Mouse (Mus musculus) adipocyte (in vitro differentiated cells): ENCODE measurements around the gene Ensa.
"Not testable (repeated sequence)": the region's sequence is repeated elsewhere in the genome, so short reads cannot be mapped to it uniquely, and the experiment has no call there.

Experiments
- DNase-seq: peaks from one replicate; pipeline ENCODE4 v3.0.0-alpha.2; 2016; ENCODE audit warnings: low spot score

The Ensa gene

GRCm38 (mm10) chr3:95624628-95625503, at the start of gene Ensa:
Ensa (plus strand) TSS chr3:95624993.
- peak; percentile 100 for DNase-seq

- DNase-seq, result no peak
Observed at GRCm38 (mm10) chr3:95587754-95588603, 36.8 kb upstream of the Ensa start.

GRCm38 (mm10) chr3:95588604-95589086, 36.1 kb upstream of the Ensa start, which contains the start of gene Golph3l:
Golph3l (plus strand) TSS chr3:95588934.
- DNase-seq, result peak; percentile 98

GRCm38 (mm10) chr3:95598734-95599133, 26.1 kb upstream of the Ensa start:
- DNase-seq, result no peak

GRCm38 (mm10) chr3:95601287-95601686, 23.5 kb upstream of the Ensa start:
- DNase-seq, result no peak

- DNase-seq, result peak; percentile 16
Observed at GRCm38 (mm10) chr3:95606096-95606495, 18.7 kb upstream of the Ensa start.

GRCm38 (mm10) chr3:95609195-95609594, 15.6 kb upstream of the Ensa start:
- no peak for DNase-seq

- no peak for DNase-seq
Observed at GRCm38 (mm10) chr3:95613996-95614395, 10.8 kb upstream of the Ensa start.

- no peak for DNase-seq
Observed at GRCm38 (mm10) chr3:95618511-95618910, 6.3 kb upstream of the Ensa start.

GRCm38 (mm10) chr3:95621241-95621640, 3.6 kb upstream of the Ensa start:
- no peak for DNase-seq

- DNase-seq, result not testable (repeated sequence)
Observed at GRCm38 (mm10) chr3:95622421-95622820, 2.4 kb upstream of the Ensa start.

GRCm38 (mm10) chr3:95623551-95623950, 1.2 kb upstream of the Ensa start:
- DNase-seq, result no peak

- DNase-seq, result not testable (repeated sequence)
Observed at GRCm38 (mm10) chr3:95623991-95624515, 740 bp upstream of the Ensa start.

- no peak for DNase-seq
Observed at GRCm38 (mm10) chr3:95627763-95628162, 3.0 kb downstream of the Ensa start.

- DNase-seq, result no peak
Observed at GRCm38 (mm10) chr3:95629755-95630154, 5.0 kb downstream of the Ensa start.

GRCm38 (mm10) chr3:95630856-95631255, 6.1 kb downstream of the Ensa start:
- no peak for DNase-seq

- no peak for DNase-seq
Observed at GRCm38 (mm10) chr3:95631304-95631703, 6.5 kb downstream of the Ensa start.

- peak; percentile 62 for DNase-seq
Observed at GRCm38 (mm10) chr3:95632648-95633588, 8.1 kb downstream of the Ensa start.

GRCm38 (mm10) chr3:95635636-95636035, 10.8 kb downstream of the Ensa start:
- DNase-seq, result peak; percentile 45

GRCm38 (mm10) chr3:95636072-95636471, 11.3 kb downstream of the Ensa start:
- DNase-seq, result no peak

- DNase-seq, result no peak
Observed at GRCm38 (mm10) chr3:95639694-95640093, 14.9 kb downstream of the Ensa start.
